ENCODE assay signal across 7 mouse cellular contexts in genomic region chr11:12373106-12374098, GRCm38 (mm10).
DNase-seq lines count a peak whose midpoint lies in the region; ATAC-seq lines count a peak whose summit lies in the region.

No protein-coding gene starts in this region.

- no peaks in the 10 kb centered on the region for H3K9me3 ChIP-seq in embryonic facial prominence, embryonic 10.5 days
- H3K9me3 ChIP-seq in midbrain, embryonic 12.5 days = no peaks in the 10 kb centered on the region
- H3K9me3 ChIP-seq in stomach, embryonic 16.5 days (replicated peaks; ENCODE audit: control insufficient read depth, low read length) = no peaks in the 10 kb centered on the region

- ATAC-seq in midbrain, embryonic 12.5 days (ENCODE audit: low FRiP score, low read depth) = peak; percentile 76
- peak; percentile 89 for ATAC-seq in stomach, embryonic 16.5 days (ENCODE audit: insufficient read depth, low FRiP score)

- DNase-seq in adrenal gland, postnatal 25 days = peak; percentile 79
- DNase-seq in embryonic facial prominence, embryonic 10.5 days (ENCODE audit: low spot score) = peak; percentile 76
- DNase-seq in heart, adult 18-20 months = peak; percentile 72 to 90
- DNase-seq in kidney, adult 11 months = peak; percentile 75
- peak; percentile 78 to 85 for DNase-seq in left cerebral cortex, postnatal 25 days (ENCODE audit: low spot score in 2 of 2)

- no peak overlapping the region for H3K27ac ChIP-seq in embryonic facial prominence, embryonic 10.5 days (replicated peaks)
- H3K27ac ChIP-seq in midbrain, embryonic 12.5 days (replicated peaks) = no peak overlapping the region
- no peak overlapping the region; the same call in 1 of the 2 replicates for H3K27ac ChIP-seq in stomach, embryonic 16.5 days (ENCODE audit: low read length)

- H3K9ac ChIP-seq in midbrain, embryonic 12.5 days (replicated peaks) = no peak overlapping the region
- no peak overlapping the region for H3K9ac ChIP-seq in stomach, embryonic 16.5 days (ENCODE audit: low read length)

- intact Hi-C loops in left cerebral cortex, postnatal 25 days (cut with DNase I) = loop anchor here (1.0 kb wide), 1 partner anchor 159 kb away; no protein-coding TSS in a partner anchor

- no peaks in the 10 kb centered on the region for H3K36me3 ChIP-seq in embryonic facial prominence, embryonic 10.5 days (replicated peaks)
- H3K36me3 ChIP-seq in midbrain, embryonic 12.5 days = no peaks in the 10 kb centered on the region
- H3K36me3 ChIP-seq in stomach, embryonic 16.5 days (ENCODE audit: control insufficient read depth, insufficient read depth, low read length) = no peaks in the 10 kb centered on the region

- peaks cover 18% of the 10 kb centered on the region; the same call in 1 of the 2 replicates for H3K27me3 ChIP-seq in embryonic facial prominence, embryonic 10.5 days (replicated peaks; ENCODE audit: low read depth, poor library complexity, severe bottlenecking)
- peaks cover 15% of the 10 kb centered on the region for H3K27me3 ChIP-seq in midbrain, embryonic 12.5 days
- H3K27me3 ChIP-seq in stomach, embryonic 16.5 days (ENCODE audit: control insufficient read depth, insufficient read depth, low read length) = no peaks in the 10 kb centered on the region

- H3K4me1 ChIP-seq in embryonic facial prominence, embryonic 10.5 days = no peaks in the 10 kb centered on the region
- peaks cover 19% of the 10 kb centered on the region for H3K4me1 ChIP-seq in midbrain, embryonic 12.5 days
- no peaks in the 10 kb centered on the region for H3K4me1 ChIP-seq in stomach, embryonic 16.5 days (ENCODE audit: control insufficient read depth, insufficient read depth, low read length)

- 37% methylated on average over 12 of the region's 12 CpGs for WGBS in embryonic facial prominence, embryonic 10.5 days
- 32% methylated on average over 12 of the region's 12 CpGs for WGBS in midbrain, embryonic 12.5 days
- WGBS in stomach, embryonic 16.5 days = 31% methylated on average over 12 of the region's 12 CpGs

- no peak overlapping the region for H3K4me3 ChIP-seq in embryonic facial prominence, embryonic 10.5 days
- H3K4me3 ChIP-seq in midbrain, embryonic 12.5 days = no peak overlapping the region
- H3K4me3 ChIP-seq in stomach, embryonic 16.5 days (replicated peaks; ENCODE audit: low read length) = no peak overlapping the region

- no peak overlapping the region for H3K4me2 ChIP-seq in midbrain, embryonic 12.5 days (replicated peaks)
- H3K4me2 ChIP-seq in stomach, embryonic 16.5 days (ENCODE audit: low read depth, low read length) = no peak overlapping the region
